Mouse (Mus musculus): ENCODE data around the gene Ccdc155. TPM values are rescaled to one million over a fixed set of nuclear protein-coding genes. Genes with fewer than 3 reads are reported as not detected.

Gene Ccdc155
- polyA plus RNA-seq, 1 experiment from 2014 or later, result 0.36 TPM

DNA sequence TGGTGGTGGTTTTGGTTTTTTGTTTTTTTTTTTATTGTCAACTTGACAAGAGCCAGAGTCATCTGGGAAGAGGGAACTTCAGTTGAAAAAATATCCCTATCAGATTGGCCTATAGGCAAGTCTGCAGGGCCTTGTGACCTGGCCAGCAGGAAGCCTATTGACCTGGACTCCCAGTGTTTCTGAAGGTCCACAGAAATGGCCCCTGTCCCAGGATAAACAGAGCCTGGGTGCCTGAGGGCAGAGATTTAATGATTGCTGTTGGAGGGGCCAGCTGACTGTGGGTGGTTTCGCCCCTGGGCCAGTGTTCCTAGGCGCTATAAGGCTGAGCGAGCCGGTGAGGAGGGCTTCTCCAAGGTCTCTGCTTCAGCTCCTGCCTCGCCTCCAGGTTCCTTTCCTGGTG, 9.0 kb upstream of the Ccdc155 start:
- peaks cover 6% of the 10 kb centered on the region; the same call in 1 of the 2 replicates for H3K27me3 ChIP-seq (ENCODE audit: insufficient read depth, low read length)
- ATAC-seq (replicated peaks; ENCODE audit: low FRiP score, low read depth), result no peak
- no peak for DNase-seq (ENCODE audit: low spot score)
- H3K4me3 ChIP-seq (replicated peaks; ENCODE audit: low read depth, low read length), result no peak overlapping the region
- H3K4me2 ChIP-seq (ENCODE audit: low read length), result no peak overlapping the region
- TF ChIP-seq CTCF (IDR thresholded peaks at IDR 0.05; ENCODE audit: low read depth), result no peak
- no peak overlapping the region for H3K27ac ChIP-seq
- 65% methylated on average over 5 of the region's 5 CpGs for WGBS
- peaks cover 16% of the 10 kb centered on the region for H3K4me1 ChIP-seq (replicated peaks; ENCODE audit: insufficient read depth, low read length)
- no peak overlapping the region for H3K9ac ChIP-seq (ENCODE audit: low read depth, low read length)
- peaks cover 8% of the 10 kb centered on the region; the same call in 1 of the 2 replicates for H3K36me3 ChIP-seq (ENCODE audit: insufficient read depth, low read length)
- no peaks in the 10 kb centered on the region for H3K9me3 ChIP-seq (replicated peaks; ENCODE audit: low read length)

DNA sequence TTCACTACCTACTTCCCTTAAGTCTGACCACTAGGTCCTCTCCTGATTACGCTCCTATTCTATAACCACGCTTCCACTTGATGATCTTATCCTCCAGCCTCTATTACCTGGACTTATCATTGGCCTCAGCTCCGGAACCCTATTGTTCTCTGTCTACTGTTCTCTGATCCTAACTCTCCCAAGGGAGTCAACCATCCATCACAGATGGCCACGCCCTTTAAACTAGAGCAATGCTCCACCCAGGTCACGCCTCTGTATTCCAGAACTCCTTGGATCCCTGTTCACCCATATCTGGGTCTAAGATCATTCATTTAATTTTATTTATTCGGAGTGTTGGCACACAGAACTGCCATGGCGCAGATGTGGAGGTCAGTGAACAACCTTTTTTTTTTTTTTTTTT, 7.7 kb upstream of the Ccdc155 start:
- 70% methylated on average over 7 of the region's 7 CpGs for WGBS
- Histone ChIP-seq H3K27me3 (ENCODE audit: insufficient read depth, low read length) (peaks cover 6% of the 10 kb centered on the region; the same call in 1 of the 2 replicates), H3K27ac (no peak overlapping the region), H3K4me2 (ENCODE audit: low read length) (peak overlapping the region; percentile 43; the same call in 1 of the 2 replicates), H3K9me3 (replicated peaks; ENCODE audit: low read length) (no peaks in the 10 kb centered on the region), H3K4me1 (replicated peaks; ENCODE audit: insufficient read depth, low read length) (peaks cover 12% of the 10 kb centered on the region; the same call in 1 of the 2 replicates), H3K4me3 (replicated peaks; ENCODE audit: low read depth, low read length) (no peak overlapping the region), H3K9ac (ENCODE audit: low read depth, low read length) (no peak overlapping the region), H3K36me3 (ENCODE audit: insufficient read depth, low read length) (no peaks in the 10 kb centered on the region)
- no peak for DNase-seq (ENCODE audit: low spot score)
- no peak for ATAC-seq (replicated peaks; ENCODE audit: low FRiP score, low read depth)
- TF ChIP-seq CTCF (IDR thresholded peaks at IDR 0.05; ENCODE audit: low read depth), result no peak

- no peak for ATAC-seq (replicated peaks; ENCODE audit: low FRiP score, low read depth)
- Histone ChIP-seq H3K4me3 (replicated peaks; ENCODE audit: low read depth, low read length) (0 out of 2 replicates have a peak within 1 kb of the TSS, but pooled peaks have one; percentile 12), H3K9ac (ENCODE audit: low read depth, low read length) (peak within 1 kb of the TSS; percentile 18; the same call in 1 of the 2 replicates), H3K36me3 (ENCODE audit: insufficient read depth, low read length) (no peaks in the 10 kb centered on the region), H3K27me3 (ENCODE audit: insufficient read depth, low read length) (peaks cover 6% of the 10 kb centered on the region; the same call in 1 of the 2 replicates), H3K4me1 (replicated peaks; ENCODE audit: insufficient read depth, low read length) (peaks cover 9% of the 10 kb centered on the region; the same call in 1 of the 2 replicates), H3K27ac (no peak within 1 kb of the TSS), H3K9me3 (replicated peaks; ENCODE audit: low read length) (no peaks in the 10 kb centered on the region), H3K4me2 (ENCODE audit: low read length) (peak within 1 kb of the TSS; percentile 43)
- 5% methylated on average over 17 of the region's 17 CpGs for WGBS
- TF ChIP-seq CTCF (IDR thresholded peaks at IDR 0.05; ENCODE audit: low read depth), result no peak
- DNase-seq (ENCODE audit: low spot score), result no peak
Measured at GRCm38 (mm10) chr7:45211851-45212251, 7.2 kb upstream of the Ccdc155 start, which contains the start of gene Dkkl1. Dkkl1 (minus strand) TSS chr7:45212147.

GRCm38 (mm10) chr7:45211070-45211469, 6.4 kb upstream of the Ccdc155 start:
- H3K9ac ChIP-seq (ENCODE audit: low read depth, low read length), result peak overlapping the region; percentile 18; the same call in 1 of the 2 replicates
- ATAC-seq (replicated peaks; ENCODE audit: low FRiP score, low read depth) (no peak), DNase-seq (ENCODE audit: low spot score) (no peak)
- no peaks in the 10 kb centered on the region for H3K9me3 ChIP-seq (replicated peaks; ENCODE audit: low read length)
- H3K27me3 ChIP-seq (ENCODE audit: insufficient read depth, low read length), result peaks cover 6% of the 10 kb centered on the region; the same call in 1 of the 2 replicates
- no peak overlapping the region for H3K4me3 ChIP-seq (replicated peaks; ENCODE audit: low read depth, low read length)
- WGBS, result 61% methylated on average over 10 of the region's 10 CpGs
- no peak overlapping the region for H3K4me2 ChIP-seq (ENCODE audit: low read length)
- H3K4me1 ChIP-seq (replicated peaks; ENCODE audit: insufficient read depth, low read length), result 0 out of 2 replicates have a peak, but pooled peaks cover 6% of the 10 kb centered on the region
- TF ChIP-seq CTCF (IDR thresholded peaks at IDR 0.05; ENCODE audit: low read depth), result no peak
- no peaks in the 10 kb centered on the region for H3K36me3 ChIP-seq (ENCODE audit: insufficient read depth, low read length)
- no peak overlapping the region for H3K27ac ChIP-seq

GRCm38 (mm10) chr7:45208260-45208659, 3.6 kb upstream of the Ccdc155 start:
- Histone ChIP-seq H3K4me1 (replicated peaks; ENCODE audit: insufficient read depth, low read length) (peaks cover 6% of the 10 kb centered on the region; the same call in 1 of the 2 replicates), H3K4me3 (replicated peaks; ENCODE audit: low read depth, low read length) (no peak overlapping the region), H3K36me3 (ENCODE audit: insufficient read depth, low read length) (no peaks in the 10 kb centered on the region), H3K9me3 (replicated peaks; ENCODE audit: low read length) (no peaks in the 10 kb centered on the region), H3K4me2 (ENCODE audit: low read length) (no peak overlapping the region), H3K9ac (ENCODE audit: low read depth, low read length) (no peak overlapping the region), H3K27me3 (ENCODE audit: insufficient read depth, low read length) (peaks cover 6% of the 10 kb centered on the region; the same call in 1 of the 2 replicates), H3K27ac (no peak overlapping the region)
- ATAC-seq (replicated peaks; ENCODE audit: low FRiP score, low read depth) (no peak), DNase-seq (ENCODE audit: low spot score) (no peak)
- peak; percentile 34; the same call in 1 of the 2 replicates for TF ChIP-seq CTCF (IDR thresholded peaks at IDR 0.05; ENCODE audit: low read depth)
- 78% methylated on average over 6 of the region's 6 CpGs for WGBS

DNA sequence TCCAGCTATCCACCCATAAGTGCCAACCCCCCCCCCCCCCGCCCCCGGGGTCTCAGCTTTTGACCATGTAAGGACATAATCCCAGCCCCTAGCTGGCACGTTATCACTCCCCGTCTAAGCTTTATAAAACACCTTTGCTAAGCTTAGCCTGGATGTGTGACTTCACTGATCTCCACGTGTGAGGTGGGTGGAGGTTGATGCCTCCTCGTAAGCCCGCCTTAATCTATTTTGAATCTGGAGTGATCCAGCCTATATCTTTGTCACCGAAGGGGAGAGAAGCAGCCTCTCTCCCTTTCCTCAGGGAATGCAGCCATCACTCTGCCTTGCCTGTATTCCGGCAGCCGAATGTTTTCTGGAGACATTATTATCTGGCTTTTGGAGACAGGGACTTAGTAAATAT, 2.0 kb downstream of the Ccdc155 start:
- Histone ChIP-seq H3K36me3 (ENCODE audit: insufficient read depth, low read length) (no peaks in the 10 kb centered on the region), H3K4me3 (replicated peaks; ENCODE audit: low read depth, low read length) (no peak overlapping the region), H3K9ac (ENCODE audit: low read depth, low read length) (no peak overlapping the region), H3K4me2 (ENCODE audit: low read length) (no peak overlapping the region), H3K27me3 (ENCODE audit: insufficient read depth, low read length) (no peaks in the 10 kb centered on the region), H3K27ac (no peak overlapping the region), H3K9me3 (replicated peaks; ENCODE audit: low read length) (no peaks in the 10 kb centered on the region), H3K4me1 (replicated peaks; ENCODE audit: insufficient read depth, low read length) (no peaks in the 10 kb centered on the region; the same call in 1 of the 2 replicates)
- no peak for DNase-seq (ENCODE audit: low spot score)
- no peak for TF ChIP-seq CTCF (IDR thresholded peaks at IDR 0.05; ENCODE audit: low read depth)
- ATAC-seq (replicated peaks; ENCODE audit: low FRiP score, low read depth), result no peak
- WGBS, result 44% methylated on average over 10 of the region's 10 CpGs
